Mouse (Mus musculus) urinary bladder, postnatal 4 days (tissue): ENCODE data around the gene Klk8.

Experiments used
- DNase-seq, 2 experiments: peaks; one replicate each; pipeline ENCODE4 v3.0.0; 2021 to 2022; ENCODE audit warnings: low spot score in 2 of 2

Klk8 gene

GRCm38 (mm10) chr7:43789295-43789694, 8.1 kb upstream of the Klk8 start:
- DNase-seq: no peak

DNA sequence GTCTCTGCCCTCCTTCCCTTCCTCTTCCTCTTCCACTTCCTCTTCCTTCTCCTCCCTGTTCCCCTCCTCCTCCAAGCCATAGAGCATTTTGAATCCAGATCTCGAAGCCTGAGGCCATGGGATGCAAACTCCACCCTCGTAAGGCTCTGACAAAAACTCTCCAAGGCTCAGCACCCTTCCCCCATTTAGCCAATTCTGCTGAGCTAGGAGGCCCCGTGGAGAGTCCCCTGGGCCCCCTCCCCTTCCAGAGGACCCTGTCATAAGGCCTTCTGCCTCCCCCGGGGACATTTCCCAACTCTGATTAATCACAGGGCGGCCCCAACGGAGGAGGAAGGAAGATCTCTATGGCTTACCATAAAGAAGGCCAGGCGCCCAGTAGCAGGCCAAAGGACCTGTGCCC, 5.8 kb upstream of the Klk8 start, which contains the start of gene Klk9:
TSS of gene Klk9 (plus strand) at position 301 of the 400 bp plus-strand sequence.
- no peak for DNase-seq

DNA sequence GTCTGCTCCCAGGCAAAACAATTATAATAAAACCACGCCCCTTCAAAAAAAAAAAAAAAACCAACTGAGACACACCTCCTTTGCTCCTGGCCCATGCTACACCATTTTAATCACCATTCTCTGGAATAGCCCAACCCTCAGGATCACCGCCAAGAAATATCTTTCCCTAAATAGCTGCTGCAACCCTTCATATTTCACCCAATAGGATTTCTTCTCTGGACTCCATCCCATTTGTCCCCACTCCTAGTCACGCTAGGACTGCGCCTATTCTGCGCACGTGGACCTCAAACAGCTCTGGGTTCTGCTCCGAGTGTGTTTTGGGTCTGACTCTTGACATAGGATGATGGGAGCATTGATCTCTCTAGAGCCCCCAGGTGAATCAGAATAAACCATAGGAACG, 1.0 kb upstream of the Klk8 start:
- no peak for DNase-seq

DNA sequence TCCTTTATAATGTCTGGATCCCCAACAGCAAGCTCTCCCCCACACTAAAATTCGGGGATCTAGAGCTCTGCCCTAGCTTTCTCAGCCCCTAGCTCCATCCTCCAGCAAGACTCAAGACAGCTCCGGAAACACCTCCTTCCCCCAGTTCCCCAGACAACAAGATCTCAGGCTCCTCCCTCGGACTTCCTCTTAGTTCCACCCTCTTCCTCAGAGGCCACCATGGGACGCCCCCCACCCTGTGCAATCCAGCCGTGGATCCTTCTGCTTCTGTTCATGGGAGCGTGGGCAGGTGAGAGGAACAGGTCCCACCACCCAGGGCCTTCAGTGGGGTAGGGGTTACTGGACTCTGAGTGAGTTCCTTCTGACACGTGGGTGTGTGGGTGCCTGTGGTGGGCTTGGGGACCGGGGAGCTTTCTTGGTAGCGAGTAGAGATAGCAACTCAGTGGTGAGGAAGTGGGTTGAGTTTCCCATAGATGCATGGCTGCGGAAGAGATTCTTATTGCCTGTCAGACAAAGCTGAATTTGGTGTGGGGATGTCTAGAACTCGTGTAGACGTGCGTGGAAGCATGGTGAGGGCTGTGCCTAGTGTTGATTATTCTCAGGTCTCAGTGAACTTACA, 576 bp downstream of the Klk8 start:
- no peak for DNase-seq

- DNase-seq: no peak
Measured at GRCm38 (mm10) chr7:43799876-43800275, 2.5 kb downstream of the Klk8 start.

DNA sequence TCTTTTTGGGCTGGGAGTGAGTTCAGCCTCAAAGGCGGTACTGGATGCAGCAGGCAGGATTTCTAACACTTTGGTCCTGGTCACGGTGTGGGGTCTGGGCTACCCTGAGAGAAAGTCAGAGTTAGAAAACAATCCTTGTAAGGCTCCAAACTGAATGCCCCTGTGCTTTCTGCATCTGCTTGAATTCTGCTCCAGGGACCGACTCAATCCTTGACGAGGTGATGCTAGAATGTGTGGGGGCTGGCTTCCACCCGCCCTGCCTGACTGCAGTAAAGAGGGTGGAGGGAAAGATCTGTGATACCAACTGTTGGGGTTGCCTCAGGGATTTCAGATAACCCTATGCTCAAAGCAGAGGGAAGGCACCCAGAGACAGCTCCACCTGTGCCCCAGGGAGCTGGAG, 13.6 kb downstream of the Klk8 start, which contains the start of gene Klk7:
TSS of gene Klk7 (plus strand) at position 301 of the 400 bp plus-strand sequence.
- no peak for DNase-seq

GRCm38 (mm10) chr7:43815211-43815610, 17.8 kb downstream of the Klk8 start:
- DNase-seq: peak in 1 of 2 experiments; percentile 53

DNA sequence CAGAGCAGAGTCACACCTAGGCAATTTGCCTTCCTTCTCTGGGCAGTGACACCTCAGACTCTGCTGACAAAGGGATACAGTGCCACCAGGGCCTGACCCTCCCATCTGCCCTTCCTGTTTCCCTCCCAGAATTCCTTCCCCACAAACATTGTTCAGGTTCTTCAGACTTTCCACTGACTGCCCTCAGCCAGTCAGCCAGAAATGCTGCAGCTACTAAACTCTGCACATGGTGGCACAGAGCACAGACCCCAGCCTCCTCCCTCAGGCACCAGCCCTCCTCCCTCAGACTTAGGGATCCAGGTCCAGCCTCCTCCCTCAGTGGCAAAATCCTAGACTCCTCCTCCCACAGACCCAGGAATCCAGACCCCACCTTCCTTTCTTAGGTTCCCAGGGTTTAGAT, 19.4 kb downstream of the Klk8 start:
- DNase-seq: peak in 1 of 2 experiments; percentile 47

DNA sequence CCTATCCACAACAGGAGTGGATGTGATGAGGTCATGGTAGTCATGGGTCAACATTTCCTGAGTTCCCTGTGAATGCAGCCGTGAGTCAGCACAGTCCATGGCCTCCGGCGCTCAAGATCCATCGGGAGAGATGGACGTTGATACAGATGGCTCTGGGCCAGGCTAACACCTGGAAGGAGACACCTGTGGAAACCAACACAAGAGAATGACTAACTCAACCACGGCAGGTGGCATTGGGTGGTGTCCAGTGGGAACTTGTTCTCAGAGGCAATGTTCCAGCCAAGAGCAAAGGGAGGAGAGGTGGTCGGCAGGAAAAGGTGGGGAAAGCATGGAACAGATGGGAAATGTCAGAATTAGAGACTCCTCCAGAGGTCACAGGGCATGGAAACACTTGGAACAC, 24.2 kb downstream of the Klk8 start:
- DNase-seq: peak in 1 of 2 experiments; percentile 52

DNA sequence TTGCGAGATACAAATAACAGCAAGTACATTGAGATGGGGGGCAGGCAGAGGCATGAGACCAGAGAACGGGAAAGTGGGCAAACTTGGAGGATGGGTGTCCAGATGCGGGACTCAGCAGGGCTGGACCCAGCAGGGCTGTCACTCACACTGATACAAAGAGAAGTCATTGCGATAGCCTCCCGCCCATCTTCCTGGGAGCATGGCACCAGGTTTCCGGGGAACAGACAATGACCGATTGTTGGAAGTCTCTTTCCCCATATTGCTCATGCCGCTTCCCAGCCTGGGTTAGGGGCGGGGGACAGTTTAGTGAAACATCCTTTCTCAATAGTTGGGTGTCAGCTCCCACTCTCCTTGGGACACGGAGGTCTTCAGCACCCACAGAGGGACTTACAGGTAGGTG, 26.8 kb downstream of the Klk8 start, which contains the start of gene Klk6:
TSS of gene Klk6 (plus strand) at position 301 of the 400 bp plus-strand sequence.
- peak in 1 of 2 experiments; percentile 47 for DNase-seq

- DNase-seq: peak in 1 of 2 experiments; percentile 44
Measured at GRCm38 (mm10) chr7:43826056-43826455, 28.7 kb downstream of the Klk8 start.

- peak in 1 of 2 experiments; percentile 26 for DNase-seq
Measured at GRCm38 (mm10) chr7:43827706-43828105, 30.3 kb downstream of the Klk8 start.

DNA sequence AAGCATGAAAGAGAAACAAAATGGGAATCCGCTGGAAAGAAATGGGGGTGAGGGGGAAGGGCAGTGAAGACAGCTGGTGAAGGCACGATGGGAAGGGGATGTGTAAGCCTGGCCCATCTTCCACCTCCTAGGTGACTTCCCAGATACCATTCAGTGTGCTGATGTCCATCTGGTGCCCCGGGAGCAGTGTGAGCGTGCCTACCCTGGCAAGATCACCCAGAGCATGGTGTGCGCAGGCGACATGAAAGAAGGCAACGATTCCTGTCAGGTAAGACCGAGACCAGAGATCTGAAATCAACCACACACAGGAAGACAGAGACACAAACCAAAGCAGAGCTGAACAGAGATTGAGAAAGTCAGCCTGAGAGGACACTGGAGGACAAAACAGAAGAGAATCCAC, 31.6 kb downstream of the Klk8 start:
- peak in 1 of 2 experiments; percentile 48 for DNase-seq

- peak in 1 of 2 experiments; percentile 56 for DNase-seq
Measured at GRCm38 (mm10) chr7:43841701-43842100, 44.3 kb downstream of the Klk8 start, which contains the start of gene Klk5. Klk5 (plus strand) TSS chr7:43841971.

- DNase-seq: no peak
Measured at GRCm38 (mm10) chr7:43843801-43844200, 46.4 kb downstream of the Klk8 start.

- no peak for DNase-seq
Measured at GRCm38 (mm10) chr7:43851616-43852015, 54.2 kb downstream of the Klk8 start.
